Mouse (Mus musculus): ENCODE results near the gene Skp1a. TPM values are rescaled to one million over a fixed set of nuclear protein-coding genes. Genes with fewer than 3 reads are reported as not detected.
A peak's percentile ranks its signal among the peaks of the same experiment; 100 is the strongest.

The Skp1a gene
- polyA plus RNA-seq, 1 experiment, result 7.5 TPM

DNA sequence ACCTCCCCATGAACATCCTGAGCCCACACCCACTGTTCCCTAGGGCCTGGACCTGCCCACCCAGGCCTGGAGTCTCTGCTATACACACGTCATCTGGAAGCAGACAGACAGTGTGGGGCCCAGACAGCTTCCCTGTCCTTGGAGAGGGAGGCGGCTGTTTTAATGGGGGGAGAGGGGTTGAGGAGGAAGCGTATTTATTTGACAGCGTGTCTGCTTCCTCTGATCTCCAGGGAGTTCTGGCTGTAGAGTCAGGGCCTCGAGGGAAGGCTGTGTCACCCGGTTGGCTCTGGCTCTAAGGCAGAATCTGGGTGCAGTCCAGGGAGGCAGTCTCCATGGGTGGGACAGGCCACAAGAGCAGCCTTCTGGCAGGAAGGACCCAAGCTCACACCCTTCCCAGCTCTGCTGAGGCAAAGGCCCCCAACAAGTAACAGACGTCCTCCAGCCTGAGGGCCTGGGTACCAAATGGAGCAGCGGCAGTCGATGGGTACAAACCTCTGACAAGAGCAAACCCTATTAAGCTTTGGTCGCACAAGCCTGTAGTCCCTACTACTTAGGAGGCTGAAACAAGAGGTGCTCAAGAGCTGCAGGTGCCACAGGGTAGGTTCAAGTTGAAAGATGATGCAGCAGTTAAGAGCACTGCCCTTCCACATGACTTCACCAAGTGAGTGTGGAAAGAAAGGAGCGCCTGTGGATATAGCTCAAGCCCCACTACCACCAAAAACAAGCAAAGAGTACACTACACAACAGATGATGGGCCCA lies 41.6 kb downstream of the Skp1a start:
- WGBS, result 69% methylated on average over 11 of the region's 11 CpGs
- Histone ChIP-seq H3K36me3 (ENCODE audit: control insufficient read depth, insufficient read depth, low read length) (no peaks in the 10 kb centered on the region), H3K4me3 (ENCODE audit: low read depth, low read length) (no peak overlapping the region), H3K4me1 (ENCODE audit: control insufficient read depth, insufficient read depth, insufficient read length, low read length) (peaks cover 7% of the 10 kb centered on the region; the same call in 1 of the 2 replicates), H3K27ac (ENCODE audit: insufficient read depth, low read depth, low read length) (peak overlapping the region; percentile 18; the same call in 1 of the 2 replicates), H3K27me3 (ENCODE audit: control insufficient read depth, insufficient read depth, low read length) (no peaks in the 10 kb centered on the region)
- TF ChIP-seq POLR2A (IDR thresholded peaks at IDR 0.05; ENCODE audit: low read depth, low read length) (no peak), CTCF (IDR thresholded peaks at IDR 0.05; ENCODE audit: extremely low read depth, insufficient read length, insufficient replicate concordance, low read depth, low read length) (no peak)

DNA sequence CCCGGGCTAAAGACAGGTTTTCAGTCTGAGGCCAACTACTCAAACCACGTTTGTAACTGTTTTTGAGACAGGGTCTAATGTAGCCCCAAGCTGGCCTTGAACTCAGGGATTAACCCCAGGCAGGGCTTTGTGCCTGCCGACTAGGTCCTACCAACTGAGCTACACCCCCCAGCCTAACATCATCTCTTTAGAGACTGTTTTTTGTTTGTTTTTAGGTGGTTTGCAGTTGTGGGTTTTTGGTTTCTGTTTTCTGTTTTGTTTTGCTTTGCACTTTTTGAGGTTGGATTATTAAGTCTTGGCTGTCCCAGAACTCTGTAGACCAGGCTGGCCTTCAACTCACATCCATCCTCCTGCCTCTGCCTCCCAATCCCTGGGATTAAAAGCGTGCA lies 42.1 kb downstream of the Skp1a start:
- 77% methylated on average over 4 of the region's 4 CpGs for WGBS
- Histone ChIP-seq H3K36me3 (ENCODE audit: control insufficient read depth, insufficient read depth, low read length) (no peaks in the 10 kb centered on the region), H3K27ac (ENCODE audit: insufficient read depth, low read depth, low read length) (no peak overlapping the region), H3K4me1 (ENCODE audit: control insufficient read depth, insufficient read depth, insufficient read length, low read length) (peaks cover 3% of the 10 kb centered on the region; the same call in 1 of the 2 replicates), H3K4me3 (ENCODE audit: low read depth, low read length) (no peak overlapping the region), H3K27me3 (ENCODE audit: control insufficient read depth, insufficient read depth, low read length) (no peaks in the 10 kb centered on the region)
- no peak for TF ChIP-seq CTCF (IDR thresholded peaks at IDR 0.05; ENCODE audit: extremely low read depth, insufficient read length, insufficient replicate concordance, low read depth, low read length)
- TF ChIP-seq POLR2A (IDR thresholded peaks at IDR 0.05; ENCODE audit: low read depth, low read length), result no peak

DNA sequence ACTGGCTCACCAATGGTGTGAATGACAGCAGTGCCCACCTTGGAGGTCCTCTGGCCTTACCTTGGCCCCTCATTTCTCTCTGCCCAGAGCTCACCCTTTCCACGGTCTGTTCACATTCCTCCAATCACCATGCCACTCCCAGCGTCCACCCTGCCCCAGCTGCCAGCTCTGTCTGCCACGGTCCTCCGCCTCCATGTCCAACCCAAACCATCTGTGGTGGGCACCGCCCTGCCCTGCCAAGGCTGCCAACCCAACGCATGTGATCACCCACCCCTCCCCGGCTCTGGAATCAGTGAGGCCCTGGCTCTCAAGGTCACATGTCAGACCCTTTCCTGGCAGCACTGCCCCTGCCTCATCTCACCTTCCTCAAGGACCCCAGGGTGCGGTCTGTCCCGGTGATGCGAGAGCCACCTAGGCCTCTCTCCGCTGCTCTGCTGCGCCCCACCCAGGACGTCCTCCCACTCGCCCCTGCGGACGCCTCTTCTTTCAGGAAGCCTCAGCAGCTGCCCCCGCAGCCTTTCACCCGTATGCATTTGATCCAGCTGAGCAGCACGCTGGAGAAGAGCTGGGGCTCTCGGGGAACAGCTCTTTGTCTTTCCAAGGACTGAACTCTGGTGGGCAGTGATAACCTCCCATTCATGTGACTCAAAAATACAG lies 42.8 kb downstream of the Skp1a start:
- Histone ChIP-seq H3K27ac (ENCODE audit: insufficient read depth, low read depth, low read length) (no peak overlapping the region), H3K27me3 (ENCODE audit: control insufficient read depth, insufficient read depth, low read length) (no peaks in the 10 kb centered on the region), H3K4me3 (ENCODE audit: low read depth, low read length) (no peak overlapping the region), H3K36me3 (ENCODE audit: control insufficient read depth, insufficient read depth, low read length) (no peaks in the 10 kb centered on the region), H3K4me1 (ENCODE audit: control insufficient read depth, insufficient read depth, insufficient read length, low read length) (peaks cover 3% of the 10 kb centered on the region; the same call in 1 of the 2 replicates)
- 80% methylated on average over 20 of the region's 20 CpGs for WGBS
- TF ChIP-seq POLR2A (IDR thresholded peaks at IDR 0.05; ENCODE audit: low read depth, low read length) (no peak), CTCF (IDR thresholded peaks at IDR 0.05; ENCODE audit: extremely low read depth, insufficient read length, insufficient replicate concordance, low read depth, low read length) (no peak)

DNA sequence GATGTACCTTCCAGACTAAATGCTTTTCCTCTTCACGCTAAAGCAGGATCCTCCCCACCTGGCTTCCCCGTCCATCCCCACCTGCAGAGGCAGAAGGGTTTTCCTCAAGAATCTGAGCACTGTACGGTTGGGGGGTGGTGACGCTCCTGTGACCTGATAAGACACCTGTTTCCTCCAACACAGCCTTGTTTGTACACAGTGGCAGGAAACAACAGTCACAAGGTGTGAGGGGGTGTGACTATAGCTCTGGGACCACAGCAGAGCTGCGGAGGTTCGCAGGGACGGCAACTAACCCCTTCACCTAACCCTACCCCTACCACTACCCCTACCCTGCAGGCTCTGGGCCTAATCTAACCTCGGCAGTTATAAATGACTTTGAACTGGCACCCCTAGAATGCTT lies 43.6 kb downstream of the Skp1a start:
- Histone ChIP-seq H3K4me1 (ENCODE audit: control insufficient read depth, insufficient read depth, insufficient read length, low read length) (peaks cover 3% of the 10 kb centered on the region; the same call in 1 of the 2 replicates), H3K27me3 (ENCODE audit: control insufficient read depth, insufficient read depth, low read length) (no peaks in the 10 kb centered on the region), H3K27ac (ENCODE audit: insufficient read depth, low read depth, low read length) (no peak overlapping the region), H3K4me3 (ENCODE audit: low read depth, low read length) (no peak overlapping the region), H3K36me3 (ENCODE audit: control insufficient read depth, insufficient read depth, low read length) (no peaks in the 10 kb centered on the region)
- TF ChIP-seq CTCF (IDR thresholded peaks at IDR 0.05; ENCODE audit: extremely low read depth, insufficient read length, insufficient replicate concordance, low read depth, low read length), result no peak
- TF ChIP-seq POLR2A (IDR thresholded peaks at IDR 0.05; ENCODE audit: low read depth, low read length), result no peak
- 75% methylated on average over 8 of the region's 8 CpGs for whole genome bisulfite sequencing

DNA sequence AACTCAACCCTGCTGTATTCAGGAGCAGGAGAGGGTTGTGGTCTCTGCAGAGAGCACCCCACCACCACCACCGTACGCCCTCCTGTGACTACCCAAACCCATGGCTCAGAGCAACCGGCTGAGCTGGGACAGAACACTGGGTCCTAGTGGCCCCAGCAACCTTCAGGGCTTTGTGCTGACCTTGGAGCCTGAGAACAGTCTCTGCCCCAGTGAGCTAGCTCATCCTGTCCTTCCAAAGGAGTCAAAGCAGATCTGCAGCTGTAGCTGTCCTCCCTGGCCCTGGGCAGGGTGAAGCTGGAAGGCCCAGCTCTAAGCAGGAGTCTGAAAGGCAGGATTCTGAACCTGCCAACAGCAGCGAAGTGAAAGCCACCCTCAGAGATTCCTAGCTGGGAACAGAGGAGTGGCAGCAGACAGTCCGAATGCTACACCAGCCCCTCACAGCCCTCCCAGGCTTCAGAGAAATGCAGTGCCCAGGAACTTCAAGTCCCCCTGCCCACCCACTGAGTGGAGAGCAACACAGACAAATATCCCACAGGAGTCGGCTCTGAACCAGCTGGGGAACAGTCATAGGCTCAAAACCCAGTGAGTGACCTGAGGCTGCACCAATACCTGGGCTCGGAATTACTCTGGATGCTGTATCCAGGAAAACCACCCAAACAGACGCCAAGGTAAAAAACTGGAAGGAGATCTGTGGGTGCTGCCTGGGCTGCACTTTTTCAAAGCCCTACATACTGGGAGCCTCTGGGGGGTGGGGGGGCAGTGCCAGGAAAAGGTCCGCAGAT lies 44.2 kb downstream of the Skp1a start:
- Histone ChIP-seq H3K4me1 (ENCODE audit: control insufficient read depth, insufficient read depth, insufficient read length, low read length) (peaks cover 3% of the 10 kb centered on the region; the same call in 1 of the 2 replicates), H3K27ac (ENCODE audit: insufficient read depth, low read depth, low read length) (no peak overlapping the region), H3K36me3 (ENCODE audit: control insufficient read depth, insufficient read depth, low read length) (no peaks in the 10 kb centered on the region), H3K4me3 (ENCODE audit: low read depth, low read length) (no peak overlapping the region), H3K27me3 (ENCODE audit: control insufficient read depth, insufficient read depth, low read length) (no peaks in the 10 kb centered on the region)
- TF ChIP-seq CTCF (IDR thresholded peaks at IDR 0.05; ENCODE audit: extremely low read depth, insufficient read length, insufficient replicate concordance, low read depth, low read length), result no peak
- no peak for TF ChIP-seq POLR2A (IDR thresholded peaks at IDR 0.05; ENCODE audit: low read depth, low read length)
- 84% methylated on average over 9 of the region's 9 CpGs for WGBS

DNA sequence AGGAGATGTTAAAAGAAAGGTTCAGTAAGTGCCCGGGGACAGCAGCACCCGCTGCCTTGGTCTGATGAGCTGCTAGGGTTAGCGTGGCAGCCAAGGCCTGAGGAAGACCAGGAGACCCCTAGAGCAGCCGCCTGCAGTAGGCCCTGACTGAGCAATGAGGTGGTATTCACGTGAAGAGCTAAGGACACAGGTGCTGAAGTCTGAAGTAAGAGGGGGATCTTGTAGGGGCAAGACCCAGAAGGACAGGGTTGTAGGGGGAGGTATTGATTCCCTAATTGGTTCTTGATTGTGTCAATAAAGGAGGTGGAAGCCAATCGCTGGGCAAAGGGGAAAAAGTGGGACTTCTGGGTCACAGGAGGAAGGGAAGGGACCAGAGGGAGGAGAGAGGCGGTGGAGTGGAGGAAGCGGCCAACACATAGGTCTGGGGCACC lies 45.2 kb downstream of the Skp1a start:
- no peaks in the 10 kb centered on the region for H3K36me3 ChIP-seq (ENCODE audit: control insufficient read depth, insufficient read depth, low read length)
- H3K27me3 ChIP-seq (ENCODE audit: control insufficient read depth, insufficient read depth, low read length), result no peaks in the 10 kb centered on the region
- no peak overlapping the region for H3K27ac ChIP-seq (ENCODE audit: insufficient read depth, low read depth, low read length)
- peaks cover 3% of the 10 kb centered on the region; the same call in 1 of the 2 replicates for H3K4me1 ChIP-seq (ENCODE audit: control insufficient read depth, insufficient read depth, insufficient read length, low read length)
- TF ChIP-seq POLR2A (IDR thresholded peaks at IDR 0.05; ENCODE audit: low read depth, low read length) (no peak), CTCF (IDR thresholded peaks at IDR 0.05; ENCODE audit: extremely low read depth, insufficient read length, insufficient replicate concordance, low read depth, low read length) (no peak)
- 89% methylated on average over 8 of the region's 8 CpGs for WGBS
- H3K4me3 ChIP-seq (ENCODE audit: low read depth, low read length), result no peak overlapping the region

Measured in small intestine, adult 2 months (tissue).